Mouse (Mus musculus): Measurements from ENCODE around the gene Spaca3.

Gene Spaca3

DNA sequence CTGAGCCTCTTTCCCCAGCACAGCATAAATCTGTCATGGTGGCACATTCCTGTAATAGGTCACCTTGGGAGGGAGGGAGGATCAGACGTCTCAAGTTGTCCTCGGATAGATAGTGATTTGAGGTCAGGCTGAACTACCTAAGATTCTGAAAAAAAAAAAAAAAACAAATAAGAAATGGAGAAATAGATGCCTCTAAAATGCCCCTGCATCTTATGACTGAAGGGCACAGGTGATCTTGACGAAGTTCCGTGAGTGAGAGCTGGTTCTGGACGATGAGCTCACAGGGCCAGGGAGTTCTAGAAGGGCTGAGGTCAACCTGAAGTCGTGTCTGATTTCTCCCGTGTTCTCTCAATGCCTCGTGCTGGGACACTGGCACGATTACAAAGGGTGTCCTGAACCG, at the start of gene Spaca3:
Spaca3 (plus strand) TSS at position 301 of the 400 bp plus-strand sequence.
- DNase-seq, result no peak

DNA sequence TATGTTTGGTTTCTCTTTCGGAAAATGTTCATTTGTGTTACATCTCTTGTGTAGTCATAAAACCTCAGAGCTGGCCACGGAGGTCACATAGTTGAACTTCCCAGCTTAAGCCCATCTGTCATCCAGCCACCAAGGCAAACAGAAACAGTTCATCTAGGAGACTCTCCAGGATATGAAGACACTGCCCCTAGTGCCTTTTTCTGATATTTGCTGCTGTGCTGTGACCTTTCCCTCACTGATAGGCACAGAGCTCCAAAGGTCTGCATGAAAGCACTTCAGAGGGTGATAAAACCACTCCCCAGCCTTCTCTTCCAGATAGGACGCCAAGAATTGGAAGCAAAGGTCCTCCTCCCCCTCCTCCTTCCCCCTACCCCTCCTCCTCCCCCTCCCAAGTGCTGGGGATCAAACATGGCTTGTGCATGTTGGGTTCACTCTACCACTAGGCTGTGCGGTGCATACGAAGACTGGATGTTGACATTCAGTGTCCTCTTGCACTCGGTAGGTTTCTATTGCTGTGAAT, 49.6 kb upstream of the Spaca3 start:
- no peak for DNase-seq

- no peak for DNase-seq
Measured at GRCm38 (mm10) chr11:80809666-80809992, 48.5 kb upstream of the Spaca3 start.

- DNase-seq, result peak in 1 of 2 experiments; percentile 17
Measured at GRCm38 (mm10) chr11:80809993-80810821, 48.0 kb upstream of the Spaca3 start, which contains the start of gene Tmem98. Gene Tmem98 (plus strand): TSS chr11:80810175.

DNA sequence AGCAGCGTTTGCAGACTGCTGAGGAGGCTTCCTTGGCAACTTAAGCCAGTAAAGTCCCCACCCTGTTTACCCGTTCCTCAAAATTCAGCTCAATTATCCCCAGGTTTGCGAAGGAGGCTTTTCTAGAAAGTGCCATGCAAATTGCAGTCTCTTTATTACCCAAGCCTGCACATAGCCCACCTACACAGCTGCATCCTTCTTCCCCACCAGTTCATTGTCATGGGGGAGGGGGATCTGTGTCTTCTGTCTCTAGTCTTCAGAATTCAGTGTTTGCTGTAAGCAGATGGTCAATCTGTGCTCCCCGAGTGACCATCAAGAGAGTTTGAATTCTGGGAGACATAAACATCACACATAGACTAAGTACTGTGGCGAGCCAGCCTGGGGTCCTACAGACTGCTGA, 47.0 kb upstream of the Spaca3 start:
- no peak for DNase-seq

- no peak for DNase-seq
Measured at GRCm38 (mm10) chr11:80815354-80815753, 42.8 kb upstream of the Spaca3 start.

DNA sequence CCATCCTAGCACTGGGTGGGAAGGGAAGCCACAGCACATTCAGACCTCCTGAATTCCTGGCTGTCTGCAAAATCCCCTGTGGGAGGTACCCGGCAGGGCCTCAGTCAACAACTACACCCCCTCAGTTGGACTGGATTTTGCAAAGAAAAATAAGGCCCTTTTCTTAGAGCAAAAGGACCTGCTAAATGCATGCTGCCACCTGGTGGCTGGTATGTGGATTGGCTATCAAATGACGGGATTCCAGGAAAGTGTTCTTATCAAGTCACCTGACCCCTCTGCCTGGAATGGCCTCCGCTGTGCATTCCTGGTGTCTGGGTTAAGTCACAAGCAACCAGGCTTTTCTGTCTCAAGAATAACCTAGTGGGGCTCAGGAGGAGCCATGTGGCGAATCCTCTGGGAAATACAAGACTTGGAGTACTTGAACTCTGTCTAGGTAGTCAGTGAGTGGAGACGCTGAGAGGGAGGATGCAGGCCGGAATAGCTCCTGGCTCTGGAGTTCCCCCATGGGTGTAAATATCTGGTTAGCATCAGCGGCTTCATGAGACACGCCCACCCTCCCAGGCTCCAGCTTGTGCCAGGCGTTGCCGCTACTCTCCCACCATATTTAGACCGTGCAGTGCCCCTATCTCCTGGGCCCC, 40.0 kb upstream of the Spaca3 start:
- peak; percentile 78 to 79 for DNase-seq

GRCm38 (mm10) chr11:80820085-80820484, 38.1 kb upstream of the Spaca3 start:
- no peak for DNase-seq

DNA sequence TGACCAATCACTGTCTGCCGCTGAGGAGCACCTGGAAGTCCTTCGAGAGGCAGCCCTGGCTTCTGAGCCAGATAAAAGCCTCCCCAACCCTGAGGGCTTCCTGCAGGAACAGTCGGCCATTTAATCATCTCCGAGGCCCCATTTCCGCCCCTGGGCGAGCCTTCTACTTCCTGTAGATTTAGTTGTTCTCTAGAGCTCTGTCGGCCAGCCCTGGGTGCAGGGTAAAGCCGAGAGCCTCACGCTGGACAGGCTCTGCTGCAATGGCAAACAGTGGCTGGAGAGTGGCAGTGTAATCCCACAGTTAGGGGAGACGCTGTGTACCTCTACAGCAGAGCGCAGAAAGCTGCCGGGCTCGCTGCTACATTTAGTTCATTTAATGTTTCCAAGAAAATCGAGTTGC, 36.9 kb upstream of the Spaca3 start:
- peak; percentile 54 to 65 for DNase-seq

GRCm38 (mm10) chr11:80821794-80822193, 36.4 kb upstream of the Spaca3 start:
- DNase-seq, result no peak

GRCm38 (mm10) chr11:80835395-80835794, 22.8 kb upstream of the Spaca3 start:
- DNase-seq, result no peak

DNA sequence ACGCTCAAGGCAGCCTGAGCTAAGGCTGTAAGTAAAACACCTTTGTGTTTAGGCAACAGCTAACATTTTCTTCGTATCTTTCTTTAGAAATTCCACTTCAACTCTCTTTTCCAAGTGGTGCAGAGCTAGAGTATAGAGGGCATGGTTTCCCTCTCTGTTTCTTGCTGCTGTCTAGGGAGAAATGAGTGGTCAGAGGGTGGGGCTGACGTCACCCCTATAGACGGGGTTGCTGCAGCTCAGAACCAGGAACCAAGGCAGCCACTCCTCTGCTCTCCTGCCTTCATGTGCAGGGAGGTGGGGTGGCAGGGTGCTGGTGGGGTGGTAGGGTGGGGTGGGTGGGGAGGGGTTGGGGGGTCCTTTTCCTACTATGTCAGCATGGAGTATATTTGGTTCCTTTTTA, 22.3 kb upstream of the Spaca3 start:
- DNase-seq, result no peak

- DNase-seq, result no peak
Measured at GRCm38 (mm10) chr11:80838724-80839123, 19.4 kb upstream of the Spaca3 start.

DNA sequence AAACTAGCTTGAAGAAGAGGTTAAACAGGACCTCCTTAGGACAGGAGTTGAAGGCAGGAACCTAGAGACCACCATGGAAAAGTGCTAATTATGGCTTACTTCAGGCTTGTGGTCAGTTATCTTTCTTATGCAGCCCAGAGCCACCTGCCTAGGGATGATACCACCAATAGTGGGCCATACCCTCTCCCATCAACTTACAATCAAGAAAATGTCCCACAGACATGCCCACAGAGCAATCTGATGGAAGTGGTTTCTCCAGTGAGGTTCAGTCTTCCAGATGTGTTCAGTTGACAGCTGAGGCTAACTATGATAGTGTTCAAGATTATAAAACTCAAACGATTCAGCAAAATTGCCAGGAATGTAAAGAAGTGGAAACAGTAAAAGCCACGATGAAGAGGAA, 14.7 kb upstream of the Spaca3 start:
- no peak for DNase-seq

- no peak for DNase-seq
Measured at GRCm38 (mm10) chr11:80845486-80845885, 12.7 kb upstream of the Spaca3 start.

DNA sequence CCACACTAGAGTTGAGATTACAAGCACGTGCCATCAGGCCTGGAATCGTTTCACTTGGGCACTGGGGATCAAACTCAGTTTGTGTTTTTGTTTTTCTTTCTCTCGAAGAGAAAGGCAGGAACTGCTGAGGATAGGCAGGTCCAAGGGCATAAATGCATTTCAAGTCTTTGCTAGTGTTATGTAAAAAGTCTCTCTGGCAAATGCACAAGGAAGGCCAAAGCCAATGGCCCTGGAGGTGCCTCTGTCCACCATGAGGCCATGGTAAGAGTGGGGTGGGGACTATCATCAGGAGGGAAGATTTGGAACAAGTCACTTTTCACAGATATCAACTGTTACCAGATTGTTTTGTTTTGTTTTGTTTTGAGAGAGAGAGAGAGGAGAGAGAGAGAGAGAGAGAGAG, 12.1 kb upstream of the Spaca3 start:
- no peak for DNase-seq

DNA sequence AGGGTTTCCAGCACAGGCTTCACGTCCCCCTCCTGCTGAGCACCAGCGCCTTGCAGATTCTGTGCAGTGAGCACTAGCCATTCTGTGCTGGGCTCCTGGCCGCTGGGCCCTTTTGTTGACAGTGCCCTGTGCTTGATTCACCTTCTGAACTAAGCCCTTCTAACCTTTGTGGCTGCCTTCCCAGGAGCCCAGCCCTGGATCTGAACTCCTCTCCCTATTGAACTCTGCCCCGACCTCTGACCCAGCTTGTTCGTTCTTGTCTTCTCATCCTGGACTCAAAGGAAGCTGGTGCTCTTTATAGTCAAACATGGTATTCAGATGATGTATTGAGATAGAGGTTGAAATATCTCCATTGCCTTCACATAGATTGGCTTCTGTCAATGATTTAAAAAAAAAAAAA, 10.0 kb upstream of the Spaca3 start:
- DNase-seq, result no peak

- peak in 1 of 2 experiments; percentile 19 for DNase-seq
Measured at GRCm38 (mm10) chr11:80851859-80852258, 6.3 kb upstream of the Spaca3 start.

- no peak for DNase-seq
Measured at GRCm38 (mm10) chr11:80853014-80853413, 5.2 kb upstream of the Spaca3 start.

- DNase-seq, result no peak
Measured at GRCm38 (mm10) chr11:80854430-80854829, 3.7 kb upstream of the Spaca3 start.

DNA sequence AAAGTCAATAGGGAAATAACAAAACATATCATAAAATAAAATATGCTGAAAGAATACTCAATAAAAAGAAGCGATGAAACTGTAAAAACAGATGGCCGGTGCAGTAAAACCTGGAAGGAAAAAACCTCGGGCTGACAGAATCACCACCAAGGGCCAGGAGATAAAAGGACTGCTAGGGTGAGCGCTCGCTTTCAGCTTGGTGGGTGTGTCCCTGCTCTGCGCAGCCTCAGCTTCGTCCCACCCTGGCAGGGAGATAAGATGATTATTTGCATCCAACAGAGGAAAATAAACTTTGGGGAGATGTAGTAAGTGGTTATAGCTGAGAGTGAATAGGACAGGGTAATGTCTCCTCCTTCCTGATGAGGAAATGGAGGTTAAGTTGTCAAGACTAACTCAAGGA, 3.3 kb upstream of the Spaca3 start:
- no peak for DNase-seq

GRCm38 (mm10) chr11:80856827-80857226, 1.3 kb upstream of the Spaca3 start:
- DNase-seq, result no peak

DNA sequence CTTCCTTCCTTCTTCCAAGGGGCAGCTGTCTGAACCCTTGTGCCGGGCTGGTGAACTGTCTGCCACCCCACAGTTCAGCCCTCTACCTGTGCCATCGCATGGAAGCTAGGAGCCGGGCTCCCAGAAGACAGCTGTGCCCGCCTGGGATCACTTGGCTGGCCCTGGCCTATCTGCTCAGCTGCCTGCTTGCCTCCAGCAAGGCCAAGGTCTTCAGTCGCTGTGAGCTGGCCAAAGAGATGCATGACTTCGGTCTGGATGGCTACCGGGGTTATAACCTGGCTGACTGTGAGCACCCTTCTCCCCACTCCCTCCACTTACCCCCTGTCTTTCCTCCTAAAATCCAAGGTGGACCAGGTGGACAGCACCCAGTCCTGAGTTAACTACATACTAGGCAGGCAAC, 4.8 kb downstream of the Spaca3 start:
- no peak for DNase-seq

- peak; percentile 43 to 58 for DNase-seq
Measured at GRCm38 (mm10) chr11:80868039-80868438, 9.9 kb downstream of the Spaca3 start.
